Mouse (Mus musculus): ENCODE results near the gene Tnfrsf12a.
A peak's percentile ranks its signal among the peaks of the same experiment; 100 is the strongest.

DNA sequence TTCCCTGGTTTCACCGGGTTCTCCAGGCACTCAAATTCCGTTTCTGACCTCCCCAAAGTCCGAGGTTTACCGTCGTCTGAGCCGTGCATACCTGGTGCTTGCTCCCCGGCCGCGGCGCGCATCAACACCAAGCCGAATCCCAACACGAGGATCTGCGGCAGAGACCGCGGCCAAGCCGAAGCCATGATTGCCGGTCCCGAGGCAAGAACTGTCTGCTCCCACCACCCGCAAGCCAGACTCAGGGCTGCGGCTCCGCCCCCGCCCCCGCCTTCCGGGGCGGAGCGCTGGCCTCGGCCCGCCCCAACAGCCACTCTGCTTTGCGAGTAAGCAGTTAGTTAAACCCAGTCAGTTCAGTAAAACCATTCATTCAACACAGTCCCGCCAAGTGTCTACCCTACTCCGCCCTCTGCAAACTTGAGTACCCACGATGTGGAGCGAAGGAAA lies at the start of gene Tnfrsf12a:
- TF ChIP-seq CTCF (IDR thresholded peaks at IDR 0.05; ENCODE audit: insufficient read depth, low read length) (no peak), POLR2A (IDR thresholded peaks at IDR 0.05; ENCODE audit: borderline replicate concordance, extremely low read depth, low read depth, low read length) (peak; percentile 97)

Data from lung, adult 2 months (tissue).